Mouse (Mus musculus) T-helper 17 cell (primary cell): ENCODE data around the gene Cdh24.

Source experiments
- in situ Hi-C, 2 experiments: fragments of 300-600 bp; cut with MboI, MseI; formaldehyde crosslinking; loops; 1 replicate in 1 of 2; 2 replicates in 1 of 2; pipeline ENCODE4 v1.15.1; 2025; ENCODE audit warnings: high pct_unique_total_duplicates in 2 of 2

The Cdh24 gene

GRCm38 (mm10) chr14:54641305-54641969, at the start of gene Cdh24:
Cdh24 (minus strand) TSS chr14:54641364.
- in situ Hi-C loops, result loop anchor here in 1 of 2 experiments (5.0 kb wide), 1 partner anchor 69 kb away; no protein-coding TSS in a partner anchor

DNA sequence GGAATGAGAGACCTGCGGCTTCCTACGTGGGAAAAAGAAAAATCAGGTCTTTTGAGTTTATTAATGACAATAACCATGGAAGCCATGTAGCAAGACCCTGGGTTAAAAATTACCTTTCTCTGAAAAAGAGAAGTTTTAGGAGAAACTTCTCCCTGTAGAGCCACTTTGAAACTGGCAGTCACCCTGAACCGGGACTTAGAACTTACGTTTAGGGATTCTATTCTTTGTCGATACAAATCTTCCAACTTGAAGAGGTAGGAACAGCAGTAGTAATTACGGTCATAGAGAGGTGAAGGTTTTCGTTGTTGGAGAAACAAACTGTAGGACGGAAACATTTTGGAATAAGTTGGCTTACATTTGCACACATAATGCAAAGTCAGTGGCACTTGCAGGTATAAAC, 46.1 kb upstream of the Cdh24 start:
- in situ Hi-C loops, result no loop called here

- in situ Hi-C loops, result no loop called here
Measured at GRCm38 (mm10) chr14:54686522-54687143, 45.5 kb upstream of the Cdh24 start, which contains the start of gene Acin1. Acin1 (minus strand) TSS chr14:54686931.

- in situ Hi-C loops, result no loop called here
Measured at GRCm38 (mm10) chr14:54686063-54686521, 44.9 kb upstream of the Cdh24 start, which contains the start of gene 1700123O20Rik. 1700123O20Rik (plus strand) TSS chr14:54686216.

GRCm38 (mm10) chr14:54685471-54685870, 44.3 kb upstream of the Cdh24 start:
- in situ Hi-C loops, result no loop called here

DNA sequence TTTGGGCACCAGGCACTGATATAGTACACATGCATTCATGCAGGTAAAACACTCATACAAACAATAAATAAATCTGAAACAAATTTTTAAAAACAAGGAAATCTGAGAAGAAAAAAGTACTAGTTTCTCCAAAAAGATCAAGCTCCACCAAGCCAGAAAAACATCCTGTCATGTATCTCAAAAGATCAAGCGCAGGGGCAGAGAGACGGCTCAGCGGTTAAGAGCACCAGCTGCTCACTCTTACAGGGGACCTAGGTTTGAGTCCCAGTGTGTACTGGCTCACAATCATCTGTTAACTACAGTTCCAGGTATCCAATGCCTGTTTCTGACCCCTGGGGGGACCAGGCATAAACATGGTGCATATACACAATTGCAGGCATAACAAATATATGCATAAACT, 41.2 kb upstream of the Cdh24 start:
- in situ Hi-C loops, result loop anchor here in 1 of 2 experiments (5.0 kb wide), 1 partner anchor 35 kb away; no protein-coding TSS in a partner anchor

DNA sequence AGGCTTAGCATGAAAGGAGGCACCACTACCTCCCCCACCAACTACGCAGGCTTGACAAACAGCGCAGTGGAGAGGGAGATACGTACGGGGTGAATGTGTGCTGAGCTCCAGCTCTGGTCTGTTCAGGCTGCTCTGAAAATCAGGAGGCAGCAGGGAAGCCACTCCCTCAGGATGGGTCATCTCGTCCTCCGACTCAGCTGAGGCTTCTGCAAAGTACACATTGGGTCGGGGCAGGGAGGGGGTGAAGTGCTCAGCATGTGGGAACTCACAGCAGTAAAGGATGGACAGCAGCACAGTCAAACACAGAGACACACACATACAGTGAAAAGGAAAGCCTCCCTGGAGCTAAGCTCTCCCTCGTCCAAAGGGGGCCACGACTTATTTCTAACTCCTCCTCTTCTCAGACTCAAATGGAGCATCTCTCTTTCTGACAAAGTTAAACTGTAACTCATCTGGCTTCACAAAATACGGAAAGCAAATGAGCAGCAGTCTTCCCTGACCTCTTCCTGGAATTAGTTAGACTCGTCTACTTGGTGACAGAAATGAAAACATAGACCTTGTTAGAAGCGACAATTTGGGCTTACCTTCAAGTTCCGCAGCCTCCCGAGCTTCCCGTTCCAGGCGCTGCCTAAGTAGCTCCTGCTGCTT, 37.6 kb upstream of the Cdh24 start:
- in situ Hi-C loops, result no loop called here

GRCm38 (mm10) chr14:54676290-54676689, 35.1 kb upstream of the Cdh24 start:
- in situ Hi-C loops, result no loop called here

DNA sequence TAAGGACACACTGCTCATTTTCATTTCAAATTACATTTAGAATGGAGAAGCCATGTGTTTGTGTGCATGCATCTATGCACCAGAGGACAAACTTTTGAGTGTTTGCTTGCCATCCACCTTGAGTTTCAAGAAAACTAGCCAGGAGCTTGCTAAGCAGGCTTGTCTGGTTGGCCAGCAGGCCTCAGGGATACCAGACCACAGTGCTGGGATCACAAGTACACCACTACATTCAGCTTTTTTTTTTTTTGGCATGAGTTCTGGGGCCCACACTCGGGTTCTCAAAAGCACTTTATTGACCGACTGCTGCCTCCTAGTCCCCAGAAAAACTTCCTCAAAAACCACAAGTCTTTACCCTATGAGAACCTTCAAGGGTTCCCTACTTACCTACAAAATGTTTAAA, 33.2 kb upstream of the Cdh24 start:
- in situ Hi-C loops, result no loop called here

GRCm38 (mm10) chr14:54669381-54669780, 28.2 kb upstream of the Cdh24 start:
- in situ Hi-C loops, result no loop called here

GRCm38 (mm10) chr14:54664477-54665222, 23.5 kb upstream of the Cdh24 start:
- in situ Hi-C loops, result no loop called here

- in situ Hi-C loops, result no loop called here
Measured at GRCm38 (mm10) chr14:54660009-54660408, 18.8 kb upstream of the Cdh24 start.

DNA sequence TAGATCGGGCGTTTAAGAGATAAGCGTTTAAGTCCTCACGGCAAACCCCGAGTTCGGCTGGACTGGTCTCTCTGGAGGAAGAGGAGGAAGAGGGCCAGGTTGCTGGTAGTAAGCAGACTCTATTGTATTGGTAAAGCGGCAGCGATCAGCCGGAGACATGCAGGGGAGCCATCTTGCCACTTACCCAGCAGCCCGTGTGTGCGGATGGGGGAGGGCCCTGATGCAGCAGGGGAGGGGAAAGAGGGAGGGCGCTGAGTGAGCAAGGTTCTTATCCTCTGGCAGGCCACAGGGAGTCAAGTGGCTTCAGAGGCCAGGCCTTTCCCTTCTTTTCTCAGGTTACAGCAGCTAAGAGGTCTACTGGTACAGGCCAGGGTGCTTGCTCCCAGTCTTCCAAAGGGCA, 12.3 kb upstream of the Cdh24 start:
- in situ Hi-C loops, result no loop called here

DNA sequence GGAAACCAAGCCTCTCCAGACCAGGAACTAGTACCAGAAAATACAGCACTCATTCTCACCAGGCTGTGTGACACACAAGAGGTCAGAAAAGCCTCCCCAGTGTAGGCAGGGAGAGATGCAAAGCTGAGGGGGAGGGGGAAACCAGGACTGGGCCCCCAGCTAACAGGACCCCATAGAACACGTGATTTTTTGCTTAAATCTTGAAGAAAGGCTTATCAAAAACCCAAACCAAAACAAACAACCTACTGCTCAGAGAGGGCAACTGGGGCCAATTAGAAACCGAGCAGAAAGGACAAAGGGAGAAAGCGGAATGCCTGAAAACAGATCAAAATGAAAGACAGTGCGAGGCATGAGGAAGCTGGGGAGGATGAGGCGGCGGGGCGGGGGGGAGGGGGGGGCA, 11.6 kb upstream of the Cdh24 start:
- in situ Hi-C loops, result no loop called here

DNA sequence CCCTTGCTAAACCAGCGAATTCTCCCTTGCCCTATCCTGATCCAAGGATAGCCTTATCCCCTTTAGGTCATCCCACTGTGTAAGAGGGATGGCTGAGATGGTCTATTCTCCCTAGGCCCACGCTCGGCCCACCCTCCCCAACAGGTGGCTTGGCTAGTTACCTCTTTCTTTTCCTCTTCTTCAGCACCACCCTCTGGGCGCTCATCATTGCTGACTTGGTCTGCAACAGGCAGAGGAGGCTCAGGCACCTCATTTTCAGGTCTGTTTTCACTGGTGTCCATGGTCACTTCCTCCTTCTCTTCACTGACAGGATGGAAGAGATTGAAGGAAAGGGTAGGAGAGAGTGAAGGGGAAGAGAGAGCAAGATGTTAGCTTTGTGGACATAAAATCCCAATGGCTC, 10.4 kb upstream of the Cdh24 start:
- in situ Hi-C loops, result no loop called here

- in situ Hi-C loops, result no loop called here
Measured at GRCm38 (mm10) chr14:54650621-54651454, 9.7 kb upstream of the Cdh24 start.

DNA sequence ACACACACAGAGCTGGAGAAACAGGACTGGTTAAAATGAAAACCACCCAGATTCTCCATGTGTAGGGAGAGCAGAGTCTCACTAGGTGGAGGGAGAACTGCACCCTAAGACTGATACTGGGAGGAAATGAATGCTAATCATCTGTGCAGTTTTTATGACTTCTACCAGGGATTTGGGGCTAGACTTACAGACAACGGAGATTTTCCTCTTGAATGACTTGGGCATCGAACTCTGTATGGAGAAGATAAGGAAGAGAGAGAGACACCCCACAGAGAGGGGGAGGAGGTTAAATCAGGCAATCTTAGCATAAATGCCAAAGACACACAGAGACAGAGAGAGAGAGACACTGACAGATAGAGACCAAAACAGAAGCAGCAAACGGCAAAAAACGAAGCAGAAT, 6.7 kb upstream of the Cdh24 start:
- in situ Hi-C loops, result loop anchor here in 1 of 2 experiments (5.0 kb wide), 1 partner anchor 34 kb away; no protein-coding TSS in a partner anchor

- in situ Hi-C loops, result loop anchor here in 1 of 2 experiments (5.0 kb wide), 1 partner anchor 35 kb away; no protein-coding TSS in a partner anchor
Measured at GRCm38 (mm10) chr14:54646898-54647636, 5.9 kb upstream of the Cdh24 start.

DNA sequence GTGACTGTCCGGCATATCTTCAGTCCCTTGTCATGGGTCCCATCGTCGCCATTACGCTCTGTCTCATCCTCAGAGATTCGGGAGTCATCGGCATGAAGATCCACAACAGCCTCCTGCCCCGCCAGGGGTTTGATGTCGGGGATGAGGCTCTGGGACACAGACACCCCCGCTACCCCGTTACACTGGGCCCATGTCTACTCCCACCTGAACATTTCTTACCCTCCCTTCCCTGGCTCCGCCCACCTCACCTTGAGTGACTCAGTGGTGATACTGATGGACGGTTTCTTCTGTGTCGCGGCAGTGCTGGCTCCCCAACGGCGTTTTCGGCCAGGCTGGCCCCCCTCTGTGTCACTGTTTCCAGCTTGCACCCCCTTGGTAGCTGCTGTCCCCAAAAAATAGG, 5.3 kb upstream of the Cdh24 start:
- in situ Hi-C loops, result loop anchor here in 1 of 2 experiments (5.0 kb wide), 1 partner anchor 36 kb away; no protein-coding TSS in a partner anchor

- in situ Hi-C loops, result loop anchor here in 1 of 2 experiments (5.0 kb wide), 1 partner anchor 72 kb away; no protein-coding TSS in a partner anchor
Measured at GRCm38 (mm10) chr14:54644294-54644693, 3.1 kb upstream of the Cdh24 start.
